Mouse (Mus musculus): ENCODE measurements around the gene Atf2. TPM values are rescaled to one million over a fixed set of nuclear protein-coding genes. Genes with fewer than 3 reads are reported as not detected.

Atf2 gene
- polyA plus RNA-seq, 1 experiment from 2014 or later, result 14.4 TPM

- WGBS (ENCODE audit: insufficient replicate concordance), result 61% methylated on average over 6 of the region's 6 CpGs
- Histone ChIP-seq H3K27me3 (ENCODE audit: insufficient read depth, low read length) (no peaks in the 10 kb centered on the region), H3K4me1 (ENCODE audit: insufficient read depth) (no peaks in the 10 kb centered on the region), H3K4me2 (ENCODE audit: low read depth, low read length) (no peak overlapping the region), H3K4me3 (ENCODE audit: low read depth, low read length) (no peak overlapping the region), H3K36me3 (replicated peaks; ENCODE audit: insufficient read depth, low read length) (no peaks in the 10 kb centered on the region), H3K27ac (ENCODE audit: low read depth) (no peak overlapping the region), H3K9me3 (ENCODE audit: low read length) (no peaks in the 10 kb centered on the region), H3K9ac (replicated peaks) (no peak overlapping the region)
- TF ChIP-seq EP300 (IDR thresholded peaks at IDR 0.05; ENCODE audit: low read depth) (no peak), CTCF (IDR thresholded peaks at IDR 0.05; ENCODE audit: low read depth) (no peak)
- ATAC-seq, result no peak
- DNase-seq, result no peak
Observed at GRCm38 (mm10) chr2:73788395-73788794, 104.0 kb downstream of the Atf2 start.

GRCm38 (mm10) chr2:73782371-73782905, 110.0 kb downstream of the Atf2 start:
- WGBS (ENCODE audit: insufficient replicate concordance), result 27% methylated on average over 9 of the region's 9 CpGs
- H3K36me3 ChIP-seq (replicated peaks; ENCODE audit: insufficient read depth, low read length), result no peaks in the 10 kb centered on the region
- no peak overlapping the region for H3K4me2 ChIP-seq (ENCODE audit: low read depth, low read length)

GRCm38 (mm10) chr2:73780321-73781010, 112.0 kb downstream of the Atf2 start:
- ATAC-seq (no peak), DNase-seq (no peak)
- 80% methylated on average over 14 of the region's 14 CpGs for WGBS (ENCODE audit: insufficient replicate concordance)
- TF ChIP-seq EP300 (IDR thresholded peaks at IDR 0.05; ENCODE audit: low read depth) (no peak), CTCF (IDR thresholded peaks at IDR 0.05; ENCODE audit: low read depth) (no peak)
- Histone ChIP-seq H3K9ac (replicated peaks) (no peak overlapping the region), H3K27ac (ENCODE audit: low read depth) (no peak overlapping the region), H3K4me1 (ENCODE audit: insufficient read depth) (peaks cover 1% of the 10 kb centered on the region), H3K36me3 (replicated peaks; ENCODE audit: insufficient read depth, low read length) (no peaks in the 10 kb centered on the region), H3K4me2 (ENCODE audit: low read depth, low read length) (no peak overlapping the region), H3K4me3 (ENCODE audit: low read depth, low read length) (no peak overlapping the region), H3K27me3 (ENCODE audit: insufficient read depth, low read length) (peaks cover 37% of the 10 kb centered on the region), H3K9me3 (ENCODE audit: low read length) (no peaks in the 10 kb centered on the region)

More at GRCm38 (mm10) chr2:73782371-73782905, 110.0 kb downstream of the Atf2 start:
- H3K27ac ChIP-seq (ENCODE audit: low read depth), result no peak overlapping the region
- no peaks in the 10 kb centered on the region for H3K4me1 ChIP-seq (ENCODE audit: insufficient read depth)
- no peak for ATAC-seq
- H3K9me3 ChIP-seq (ENCODE audit: low read length), result no peaks in the 10 kb centered on the region
- no peak overlapping the region for H3K4me3 ChIP-seq (ENCODE audit: low read depth, low read length)
- H3K9ac ChIP-seq (replicated peaks), result no peak overlapping the region
- no peak for DNase-seq
- TF ChIP-seq CTCF (IDR thresholded peaks at IDR 0.05; ENCODE audit: low read depth) (no peak), EP300 (IDR thresholded peaks at IDR 0.05; ENCODE audit: low read depth) (no peak)
- H3K27me3 ChIP-seq (ENCODE audit: insufficient read depth, low read length), result peaks cover 19% of the 10 kb centered on the region

- Histone ChIP-seq H3K4me2 (ENCODE audit: low read depth, low read length) (no peak overlapping the region), H3K4me1 (ENCODE audit: insufficient read depth) (peaks cover 4% of the 10 kb centered on the region), H3K27me3 (ENCODE audit: insufficient read depth, low read length) (peaks cover 40% of the 10 kb centered on the region), H3K27ac (ENCODE audit: low read depth) (no peak overlapping the region), H3K9me3 (ENCODE audit: low read length) (no peaks in the 10 kb centered on the region), H3K4me3 (ENCODE audit: low read depth, low read length) (no peak overlapping the region), H3K9ac (replicated peaks) (no peak overlapping the region), H3K36me3 (replicated peaks; ENCODE audit: insufficient read depth, low read length) (no peaks in the 10 kb centered on the region)
- DNase-seq (no peak), ATAC-seq (no peak)
- TF ChIP-seq EP300 (IDR thresholded peaks at IDR 0.05; ENCODE audit: low read depth) (no peak), CTCF (IDR thresholded peaks at IDR 0.05; ENCODE audit: low read depth) (no peak)
- WGBS (ENCODE audit: insufficient replicate concordance), result 66% methylated on average over 7 of the region's 7 CpGs
Observed at GRCm38 (mm10) chr2:73779796-73780195, 112.6 kb downstream of the Atf2 start.

- ATAC-seq, result no peak
- Histone ChIP-seq H3K36me3 (replicated peaks; ENCODE audit: insufficient read depth, low read length) (no peaks in the 10 kb centered on the region), H3K27ac (ENCODE audit: low read depth) (no peak overlapping the region), H3K27me3 (ENCODE audit: insufficient read depth, low read length) (peaks cover 47% of the 10 kb centered on the region), H3K9ac (replicated peaks) (no peak overlapping the region), H3K4me1 (ENCODE audit: insufficient read depth) (peaks cover 4% of the 10 kb centered on the region), H3K4me2 (ENCODE audit: low read depth, low read length) (no peak overlapping the region), H3K4me3 (ENCODE audit: low read depth, low read length) (no peak overlapping the region), H3K9me3 (ENCODE audit: low read length) (no peaks in the 10 kb centered on the region)
- DNase-seq, result no peak
- TF ChIP-seq EP300 (IDR thresholded peaks at IDR 0.05; ENCODE audit: low read depth), result no peak
- no peak for TF ChIP-seq CTCF (IDR thresholded peaks at IDR 0.05; ENCODE audit: low read depth)
- WGBS (ENCODE audit: insufficient replicate concordance), result 61% methylated on average over 4 of the region's 4 CpGs
Observed at GRCm38 (mm10) chr2:73779016-73779595, 113.3 kb downstream of the Atf2 start.

- 43% methylated on average over 4 of the region's 4 CpGs for WGBS (ENCODE audit: insufficient replicate concordance)
- no peaks in the 10 kb centered on the region for H3K9me3 ChIP-seq (ENCODE audit: low read length)
- H3K27me3 ChIP-seq (ENCODE audit: insufficient read depth, low read length), result peaks cover 63% of the 10 kb centered on the region
- no peak for DNase-seq
- H3K4me1 ChIP-seq (ENCODE audit: insufficient read depth), result peaks cover 4% of the 10 kb centered on the region
- no peak overlapping the region for H3K9ac ChIP-seq (replicated peaks)
- H3K4me2 ChIP-seq (ENCODE audit: low read depth, low read length), result no peak overlapping the region
- ATAC-seq, result no peak
- H3K27ac ChIP-seq (ENCODE audit: low read depth), result no peak overlapping the region
- no peak overlapping the region for H3K4me3 ChIP-seq (ENCODE audit: low read depth, low read length)
- no peaks in the 10 kb centered on the region for H3K36me3 ChIP-seq (replicated peaks; ENCODE audit: insufficient read depth, low read length)
- no peak for TF ChIP-seq EP300 (IDR thresholded peaks at IDR 0.05; ENCODE audit: low read depth)
- no peak for TF ChIP-seq CTCF (IDR thresholded peaks at IDR 0.05; ENCODE audit: low read depth)
Observed at GRCm38 (mm10) chr2:73776936-73777335, 115.5 kb downstream of the Atf2 start.
